Comparison of ENCODE assay signal across 26 mouse cellular contexts in the genomic region with DNA sequence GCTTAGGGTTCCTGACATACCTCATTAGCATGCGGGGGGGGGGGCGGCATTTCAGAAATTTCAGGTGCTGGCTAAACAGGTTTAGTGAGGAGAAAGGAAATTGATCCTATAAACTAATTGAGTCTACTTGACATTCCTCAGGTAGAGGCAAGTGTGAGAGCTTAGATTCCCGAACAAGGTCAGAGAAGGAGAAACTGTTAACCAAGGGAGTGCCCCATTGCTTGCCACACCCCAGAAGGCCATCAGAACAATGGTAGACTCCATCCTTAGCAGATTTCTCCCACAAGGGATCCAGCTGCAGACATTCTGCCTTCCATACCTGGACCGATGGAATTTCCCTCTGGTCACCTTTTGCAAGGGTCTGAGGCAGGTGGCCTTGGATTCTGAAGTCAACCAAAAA. TPM values are rescaled to one million over a fixed set of nuclear protein-coding genes. Genes with fewer than 3 reads are reported as not detected.
DNase-seq lines count a peak whose midpoint lies in the region; TF ChIP-seq lines count a peak whose summit lies in the region.
"Had no signal": no experiment of that assay in that cellular context is flagged by ENCODE, and none has a peak within 500 bp of the region (broad histone marks: within the 10 kb centered on the region; RNA-seq: fewer than 3 reads in every experiment).

No protein-coding gene starts in this region.

- intact Hi-C loops in heart, postnatal 14 days (cut with DNase I) = no loop called here

- TF ChIP-seq CTCF in E14TG2a.4 (conservative IDR thresholded peaks at IDR 0.05; ENCODE audit: low read length) = no peak

- peaks cover 70% of the 10 kb centered on the region for H3K4me1 ChIP-seq in E14TG2a.4 (replicated peaks; ENCODE audit: low read depth, low read length)
- H3K4me1 ChIP-seq: embryonic facial prominence, embryonic 13.5 days; embryonic facial prominence, embryonic 15.5 days; forebrain, embryonic 12.5 days had no signal

- DNase-seq in ES-CJ7 (ENCODE audit: low read depth, low spot score) (peak; percentile 85), R1 (ENCODE audit: low read depth, low spot score) (peak; percentile 95)
- no peak for DNase-seq in kidney, postnatal 10 days
- no peak for DNase-seq in right cerebral cortex, adult 2 months (ENCODE audit: low spot score in 2 of 2)
- no peak for DNase-seq in heart, postnatal 14 days
- DNase-seq: adrenal gland, adult 8-10 months; adrenal gland, postnatal 14 days; adrenal gland, postnatal 36 days; B cell, adult 2 months; cerebellum, adult 11-12 months; cerebellum, adult 2 months; cerebellum, adult 9-10 months; cerebellum, postnatal 10 days; cerebellum, postnatal 36 days; embryo, embryonic 11 days had no signal

- H3K4me3 ChIP-seq in E14TG2a.4 (replicated peaks; ENCODE audit: low read length) = 0 out of 2 replicates have a peak overlapping the region, but pooled peaks have one; percentile 27
- H3K4me3 ChIP-seq: embryonic facial prominence, embryonic 13.5 days; embryonic facial prominence, embryonic 15.5 days; erythroblast, embryonic 14.5 days; forebrain, embryonic 10.5 days; forebrain, embryonic 12.5 days had no signal

- no peaks in the 10 kb centered on the region for H3K36me3 ChIP-seq in E14TG2a.4 (ENCODE audit: insufficient read depth, low read length)
- H3K36me3 ChIP-seq: embryonic facial prominence, embryonic 13.5 days; embryonic facial prominence, embryonic 15.5 days; forebrain, embryonic 10.5 days; forebrain, embryonic 12.5 days; G1E had no signal

- H3K27me3 ChIP-seq in E14TG2a.4 (ENCODE audit: insufficient read depth, low read length) = no peaks in the 10 kb centered on the region
- H3K27me3 ChIP-seq: embryonic facial prominence, embryonic 13.5 days; embryonic facial prominence, embryonic 15.5 days; Patski had no signal

- no peaks in the 10 kb centered on the region for H3K9me3 ChIP-seq in E14TG2a.4 (ENCODE audit: low read length)
- H3K9me3 ChIP-seq: embryonic facial prominence, embryonic 13.5 days; embryonic facial prominence, embryonic 15.5 days; forebrain, embryonic 10.5 days; forebrain, embryonic 12.5 days; G1E had no signal

RNA-seq across cellular contexts. Expression of gene Mettl27, which starts 5.4 kb away (rescaled TPM):
- 1 to 10 TPM; 5.7 to 5.9 TPM for total RNA-seq in heart, postnatal 14 days (2021)

RNA-seq across cellular contexts. Expression of gene Cldn13, which starts 11.4 kb away (rescaled TPM):
- not detected for total RNA-seq in heart, postnatal 14 days (2021)
- total RNA-seq: adrenal gland, adult 18-20 months; adrenal gland, adult 8-10 months; adrenal gland, postnatal 36 days; CH12.LX had no signal

RNA-seq across cellular contexts. Expression of gene Cldn4, which starts 20.0 kb away (rescaled TPM):
- total RNA-seq in heart, postnatal 14 days (2021) = under 1 TPM; 0.14 to 0.59 TPM
- total RNA-seq: adrenal gland, adult 18-20 months; adrenal gland, adult 8-10 months; adrenal gland, postnatal 14 days; adrenal gland, postnatal 36 days; common myeloid progenitor, adult 5-6 weeks had no signal

RNA-seq across cellular contexts. Expression of gene Tmem270, which starts 20.2 kb away (rescaled TPM):
- not detected for total RNA-seq in heart, postnatal 14 days (2021)
- total RNA-seq: adrenal gland, adult 18-20 months; adrenal gland, adult 8-10 months; adrenal gland, postnatal 14 days; adrenal gland, postnatal 36 days; CH12.LX; common myeloid progenitor, adult 5-6 weeks; G1E had no signal

RNA-seq across cellular contexts. Expression of gene Cldn3, which starts 59.3 kb away (rescaled TPM):
- 1 to 10 TPM in 1 of 2 experiments, under 1 TPM in 1; 0.22 to 1.4 TPM for total RNA-seq in heart, postnatal 14 days (2021)
- total RNA-seq: CH12.LX; common myeloid progenitor, adult 5-6 weeks; G1E had no signal

Comparison
In these comparisons a context has a peak if more than half of its experiments do, and no peak if none do; other contexts are left out.
1. DNase-seq: peak in ES-CJ7 (single experiment) and R1 (single experiment); none in kidney, postnatal 10 days (single experiment), right cerebral cortex, adult 2 months (0 of 2) and heart, postnatal 14 days (0 of 2).